Mouse (Mus musculus) stomach, embryonic 14.5 days (tissue): ENCODE data around the gene Abl1. TPM values are rescaled to one million over a fixed set of nuclear protein-coding genes. Genes with fewer than 3 reads are reported as not detected.

Experiments used
- ATAC-seq: fragments of 200-750 bp; cut with Nextera tagmentation; 2 replicates; pipeline ENCODE4 v1.8.0; 2017; ENCODE audit warnings: low read depth, moderate TSS enrichment; ENCODE audit not compliant: insufficient number of reproducible peaks, insufficient read depth, low FRiP score
- H3K27ac ChIP-seq: fragments of 300-500 bp; sonication (generic); 2 replicates; pipeline ENCODE4 v1.5.1; 2014; ENCODE audit warnings: mild to moderate bottlenecking, low read length, moderate library complexity, mixed read lengths
- H3K27me3 ChIP-seq: fragments of 300-500 bp; sonication (generic); 2 replicates; pipeline ENCODE4 v1.6.1; 2014; ENCODE audit warnings: low read length, control low read depth, mixed read lengths; ENCODE audit not compliant: control insufficient read depth, insufficient read depth
- H3K36me3 ChIP-seq: fragments of 300-500 bp; sonication (generic); 2 replicates; pipeline ENCODE4 v1.6.1; 2014; ENCODE audit warnings: mild to moderate bottlenecking, control low read depth, low read length, moderate library complexity, mixed read lengths; ENCODE audit not compliant: control insufficient read depth, insufficient read depth
- H3K4me1 ChIP-seq: fragments of 300-500 bp; sonication (generic); 2 replicates; pipeline ENCODE4 v1.6.1; 2014; ENCODE audit warnings: low read length, control low read depth, mixed read lengths; ENCODE audit not compliant: control insufficient read depth, insufficient read depth
- H3K4me2 ChIP-seq: fragments of 300-500 bp; sonication (generic); replicated peaks from 2 replicates; pipeline ENCODE4 v1.6.1; 2014; ENCODE audit warnings: low read depth, low read length, control low read depth
- H3K4me3 ChIP-seq: fragments of 300-500 bp; sonication (generic); 2 replicates; pipeline ENCODE4 v1.5.1; 2014; ENCODE audit warnings: low read depth, low read length, control low read depth
- H3K9ac ChIP-seq: fragments of 300-500 bp; sonication (generic); replicated peaks from 2 replicates; pipeline ENCODE4 v1.6.1; 2014; ENCODE audit warnings: low read depth, mild to moderate bottlenecking, control low read depth, low read length, moderate library complexity, mixed read lengths
- H3K9me3 ChIP-seq: fragments of 300-500 bp; sonication (generic); 2 replicates; pipeline ENCODE4 v1.6.1; 2016; ENCODE audit warnings: low read depth, low read length, control low read depth; ENCODE audit not compliant: control insufficient read depth
- WGBS: fragments of 180-500 bp; shearing (Covaris S2); extraction: QIAGEN DNeasy Blood & Tissue Kit; methylation state at CpG from one replicate; pipeline ENCODE4 v1.1.7; 2014; 5-methylcytosine and 5-hydroxymethylcytosine counted together
- polyA plus RNA-seq: library from polyadenylated mRNA; unstranded; fragments of >200 nt; fragmentation: Nextera tagmentation; extraction: Ambion mirVana; gene quantifications from 2 replicates; pipeline ENCODE4 v1.2.1, GENCODE M21; 2014

The Abl1 gene
- polyA plus RNA-seq, 1 experiment from 2014 or later = 46.4 TPM

DNA sequence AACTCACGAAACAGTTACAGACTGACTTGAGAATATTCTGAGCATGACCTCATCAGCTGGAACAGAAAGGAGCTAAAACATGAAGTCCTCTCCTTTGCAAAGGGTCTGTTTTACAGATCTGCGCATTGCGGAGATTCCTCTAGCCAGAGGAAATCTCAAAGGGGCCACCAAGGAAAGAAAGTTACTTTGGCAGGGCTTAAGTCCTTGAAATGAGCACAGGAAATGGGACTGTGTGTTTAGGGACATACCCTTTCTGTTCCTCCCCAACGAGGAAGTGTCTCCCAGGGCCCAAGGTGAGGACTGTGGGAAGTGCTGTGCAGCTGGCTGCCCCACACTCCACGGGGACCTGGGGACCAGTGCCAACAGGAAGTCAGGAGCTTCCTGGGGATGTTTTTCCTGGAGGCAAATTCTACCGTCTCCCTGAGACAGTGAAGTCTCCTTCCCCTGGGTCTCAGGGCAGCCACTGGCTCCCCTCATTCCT is 81.5 kb downstream of the Abl1 start:
- WGBS = 21% methylated on average over 6 of the region's 6 CpGs
- H3K36me3 ChIP-seq = no peaks in the 10 kb centered on the region
- peak overlapping the region; percentile 76 for H3K27ac ChIP-seq
- no peaks in the 10 kb centered on the region for H3K9me3 ChIP-seq
- H3K4me3 ChIP-seq = no peak overlapping the region
- no peak overlapping the region for H3K9ac ChIP-seq
- H3K27me3 ChIP-seq = no peaks in the 10 kb centered on the region
- ATAC-seq = no peak
- peak overlapping the region; percentile 19; the same call in 1 of the 2 replicates for H3K4me2 ChIP-seq
- H3K4me1 ChIP-seq = peaks cover 64% of the 10 kb centered on the region

DNA sequence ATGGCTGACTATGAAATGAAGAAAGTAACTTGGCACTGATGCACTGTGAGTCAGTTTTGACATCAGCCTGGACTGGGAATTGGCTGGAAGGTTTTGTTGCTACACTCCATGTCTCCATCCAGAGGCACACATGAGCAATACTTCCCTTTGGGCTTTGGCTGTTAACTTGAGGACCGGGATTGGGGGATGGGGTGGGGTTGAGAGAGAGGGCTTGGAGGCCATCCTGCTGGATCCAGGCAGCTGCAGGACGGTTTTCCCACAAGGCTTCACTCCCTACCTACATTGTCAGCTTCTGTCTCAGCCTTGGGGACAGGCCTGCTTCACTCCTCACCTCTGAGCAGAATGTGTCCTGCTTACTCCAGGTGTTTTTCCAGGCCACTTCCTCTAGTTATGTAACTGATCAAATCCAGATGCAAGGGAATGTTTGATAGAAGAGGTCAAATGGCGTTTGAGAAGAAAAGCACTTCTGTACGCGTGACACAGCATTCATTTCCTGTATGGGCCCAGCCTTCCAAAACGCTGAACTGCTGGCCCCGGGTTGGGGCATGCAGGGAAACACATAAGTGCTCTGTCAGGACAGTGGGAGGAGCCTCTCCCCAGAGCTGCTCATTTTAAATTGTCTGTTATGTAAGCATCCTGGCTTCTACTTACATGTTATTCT is 82.7 kb downstream of the Abl1 start:
- peak; percentile 59 for ATAC-seq
- no peaks in the 10 kb centered on the region for H3K27me3 ChIP-seq
- H3K27ac ChIP-seq = peak overlapping the region; percentile 76
- H3K4me3 ChIP-seq = no peak overlapping the region
- no peaks in the 10 kb centered on the region for H3K9me3 ChIP-seq
- no peaks in the 10 kb centered on the region for H3K36me3 ChIP-seq
- peak overlapping the region; percentile 23 for H3K4me2 ChIP-seq
- 9% methylated on average over 7 of the region's 7 CpGs for WGBS
- H3K9ac ChIP-seq = no peak overlapping the region
- H3K4me1 ChIP-seq = peaks cover 58% of the 10 kb centered on the region

DNA sequence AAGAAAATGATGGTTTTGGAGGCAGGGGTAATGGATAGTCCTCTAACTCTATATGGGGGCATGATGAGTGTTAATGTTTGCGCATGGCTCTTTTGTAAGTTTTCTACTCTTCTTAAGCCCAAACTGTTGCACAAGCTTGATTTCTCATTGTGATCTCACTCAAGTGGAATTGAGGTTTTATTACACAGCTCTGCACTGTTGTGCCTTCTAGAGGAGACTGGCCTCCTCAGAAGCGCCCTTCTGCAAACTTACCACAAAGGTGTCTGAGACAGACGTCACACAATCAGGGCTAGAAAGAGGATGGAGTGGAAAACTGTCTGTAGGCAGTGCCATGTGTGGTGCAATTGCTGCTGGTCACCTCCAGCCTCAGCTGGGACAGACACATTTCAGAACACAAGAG is 88.3 kb downstream of the Abl1 start:
- H3K36me3 ChIP-seq = peaks cover 38% of the 10 kb centered on the region
- H3K9me3 ChIP-seq = no peaks in the 10 kb centered on the region
- H3K4me3 ChIP-seq = no peak overlapping the region
- no peak for ATAC-seq
- no peaks in the 10 kb centered on the region for H3K27me3 ChIP-seq
- no peak overlapping the region for H3K4me2 ChIP-seq
- H3K4me1 ChIP-seq = peaks cover 13% of the 10 kb centered on the region
- no peak overlapping the region for H3K9ac ChIP-seq
- WGBS = 96% methylated on average over 3 of the region's 3 CpGs
- H3K27ac ChIP-seq = no peak overlapping the region

DNA sequence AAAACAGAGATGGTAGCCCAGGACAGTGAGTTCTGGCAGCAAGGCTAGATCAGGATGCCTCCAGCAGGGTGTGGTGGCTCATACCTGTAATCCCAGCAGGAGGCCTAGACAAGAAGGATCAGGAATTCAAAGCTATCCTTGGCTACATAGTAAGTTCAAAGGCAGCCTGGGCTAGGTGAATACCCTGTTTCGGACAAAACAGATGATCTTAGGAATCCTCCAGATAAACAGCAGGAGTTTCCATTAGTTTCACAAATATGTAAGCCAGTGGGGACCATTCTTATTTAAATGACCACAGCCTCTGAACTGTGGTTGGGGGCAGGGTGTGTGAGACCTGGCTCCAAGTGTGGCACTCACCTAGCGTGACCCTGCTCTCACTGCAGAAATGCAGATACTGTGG is 91.1 kb downstream of the Abl1 start:
- Histone ChIP-seq H3K27me3 (no peaks in the 10 kb centered on the region), H3K27ac (no peak overlapping the region), H3K4me3 (no peak overlapping the region), H3K4me1 (no peaks in the 10 kb centered on the region), H3K9ac (no peak overlapping the region), H3K36me3 (peaks cover 61% of the 10 kb centered on the region), H3K4me2 (no peak overlapping the region), H3K9me3 (no peaks in the 10 kb centered on the region)
- 88% methylated on average over 2 of the region's 2 CpGs for WGBS
- no peak for ATAC-seq

DNA sequence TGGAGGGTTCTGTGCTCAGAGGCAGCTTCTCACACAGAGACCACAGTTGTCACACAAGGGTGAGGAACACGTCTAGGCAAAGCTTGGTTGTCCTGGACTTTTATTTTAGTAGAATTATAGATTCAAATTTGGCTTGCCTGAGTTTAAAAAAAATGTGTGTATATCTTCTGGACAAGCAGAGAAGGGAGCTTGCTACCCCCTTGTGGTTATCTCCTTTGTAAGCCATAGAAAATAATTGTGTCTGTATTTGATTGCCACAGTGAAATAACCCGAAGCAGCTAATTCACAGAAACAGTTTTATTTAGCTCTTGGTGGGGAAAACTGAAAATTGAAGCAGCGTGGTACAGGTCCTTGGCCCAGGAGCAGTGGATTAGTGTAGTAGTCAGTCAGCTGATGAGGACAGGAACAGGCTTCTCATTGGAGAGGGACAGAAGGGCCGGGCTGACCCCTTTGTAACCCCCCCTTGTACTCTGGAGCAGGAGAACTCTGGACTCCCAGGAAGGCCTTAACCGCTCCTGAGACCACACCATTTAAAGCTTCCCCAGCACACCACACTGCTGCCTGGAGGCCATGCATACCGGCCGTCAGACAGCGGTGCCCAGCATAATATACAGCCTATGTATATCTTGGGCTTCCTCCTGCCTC is 94.9 kb downstream of the Abl1 start:
- Histone ChIP-seq H3K4me1 (no peaks in the 10 kb centered on the region), H3K27me3 (no peaks in the 10 kb centered on the region), H3K36me3 (peaks cover 88% of the 10 kb centered on the region), H3K9ac (no peak overlapping the region), H3K9me3 (no peaks in the 10 kb centered on the region), H3K4me2 (no peak overlapping the region), H3K4me3 (no peak overlapping the region), H3K27ac (no peak overlapping the region; the same call in 1 of the 2 replicates)
- WGBS = 66% methylated on average over 8 of the region's 8 CpGs
- no peak for ATAC-seq

DNA sequence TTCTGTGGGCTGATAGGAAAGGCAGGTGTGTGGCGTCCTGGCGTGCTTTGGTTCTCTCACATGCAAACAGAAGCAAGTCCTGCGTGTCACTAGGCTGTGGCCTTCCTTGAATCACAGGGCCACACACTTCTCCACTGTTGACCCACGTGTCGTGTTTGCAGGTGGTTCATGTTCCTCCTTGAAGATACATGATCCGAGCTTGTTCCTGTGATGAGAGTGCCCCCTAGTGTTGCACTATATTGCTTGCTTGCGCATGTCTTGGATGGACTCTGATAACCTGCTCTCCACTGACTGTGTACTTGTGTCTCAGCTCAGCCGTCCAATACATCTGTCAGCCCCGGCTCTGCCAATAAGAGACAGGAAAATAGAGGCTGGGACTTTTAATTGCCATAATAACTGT is 96.9 kb downstream of the Abl1 start:
- Histone ChIP-seq H3K27me3 (no peaks in the 10 kb centered on the region), H3K36me3 (peaks cover 87% of the 10 kb centered on the region), H3K4me3 (no peak overlapping the region), H3K9ac (no peak overlapping the region), H3K9me3 (no peaks in the 10 kb centered on the region), H3K4me2 (no peak overlapping the region), H3K27ac (no peak overlapping the region), H3K4me1 (no peaks in the 10 kb centered on the region)
- 32% methylated on average over 9 of the region's 9 CpGs for WGBS
- peak; percentile 43; the same call in 1 of the 2 replicates for ATAC-seq

DNA sequence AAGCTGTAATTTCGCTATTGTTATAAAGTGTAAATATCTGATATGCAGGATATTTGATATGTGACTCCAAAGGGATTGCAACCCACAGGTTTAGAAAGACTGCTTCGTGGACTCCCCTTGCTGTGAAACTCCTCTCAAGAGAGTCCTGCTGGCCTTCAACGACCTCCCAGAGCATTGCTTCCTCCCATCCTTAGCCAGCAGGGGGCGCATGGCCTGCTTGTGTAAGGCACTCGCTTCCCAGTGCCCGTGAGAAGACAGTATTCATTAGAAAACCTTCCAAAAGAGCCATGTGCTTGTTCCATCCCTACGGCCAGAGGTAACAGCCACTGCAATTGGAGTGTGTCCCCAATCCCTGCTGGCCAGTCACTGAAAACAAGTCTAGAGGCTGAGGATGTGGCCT is 98.9 kb downstream of the Abl1 start:
- H3K36me3 ChIP-seq = peaks cover 87% of the 10 kb centered on the region
- 20% methylated on average over 7 of the region's 7 CpGs for WGBS
- H3K9me3 ChIP-seq = no peaks in the 10 kb centered on the region
- no peak overlapping the region for H3K9ac ChIP-seq
- no peak overlapping the region for H3K4me2 ChIP-seq
- no peak overlapping the region for H3K4me3 ChIP-seq
- no peak for ATAC-seq
- H3K27me3 ChIP-seq = no peaks in the 10 kb centered on the region
- H3K4me1 ChIP-seq = no peaks in the 10 kb centered on the region
- no peak overlapping the region for H3K27ac ChIP-seq

DNA sequence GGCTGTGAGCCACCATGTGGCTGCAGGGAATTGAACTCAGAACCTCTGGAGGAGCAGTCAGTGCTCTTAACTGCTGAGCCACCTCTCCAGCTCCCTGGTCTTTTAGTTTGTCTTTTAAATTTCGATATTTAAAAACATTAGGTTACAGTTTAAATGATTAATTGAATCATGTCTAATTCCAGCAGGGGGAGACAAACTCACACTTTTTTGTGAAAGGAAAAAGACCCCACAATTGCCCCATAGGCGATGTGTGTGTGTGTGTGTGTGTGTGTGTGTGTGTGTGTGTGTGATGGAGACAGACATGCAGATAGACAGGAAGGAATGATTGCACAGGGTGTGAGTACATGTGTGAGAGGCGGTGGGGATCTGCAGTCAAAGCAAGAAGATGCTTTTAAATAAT is 100.1 kb downstream of the Abl1 start:
- Histone ChIP-seq H3K36me3 (peaks cover 91% of the 10 kb centered on the region), H3K9ac (no peak overlapping the region), H3K9me3 (no peaks in the 10 kb centered on the region), H3K27ac (no peak overlapping the region), H3K4me1 (no peaks in the 10 kb centered on the region), H3K27me3 (no peaks in the 10 kb centered on the region), H3K4me3 (no peak overlapping the region), H3K4me2 (no peak overlapping the region)
- 75% methylated on average over 3 of the region's 3 CpGs for WGBS
- ATAC-seq = no peak
